Mouse (Mus musculus): ENCODE measurements around the gene Cela3a.

DNA sequence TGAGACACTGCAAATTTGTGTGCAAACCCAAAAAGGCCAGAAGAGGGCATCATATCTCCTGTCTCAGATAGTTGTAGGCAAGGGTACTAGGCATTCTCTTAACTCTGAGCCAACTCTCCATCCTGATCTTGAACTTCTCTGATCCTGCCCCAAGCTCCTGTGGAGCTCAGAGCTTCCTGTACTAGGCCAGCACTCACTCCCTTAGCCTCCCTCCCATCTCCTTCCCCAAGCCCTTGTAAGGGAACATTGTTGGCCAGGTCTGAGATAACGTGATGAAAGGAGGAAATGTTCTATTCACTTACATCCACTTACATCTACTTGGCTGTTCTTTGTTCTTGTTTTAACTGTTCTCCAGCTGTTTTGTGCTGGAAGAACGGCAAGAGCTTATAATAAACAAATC, 32.8 kb downstream of the Cela3a start:
- TF ChIP-seq POLR2A (IDR thresholded peaks at IDR 0.05; ENCODE audit: low read depth, low read length) (no peak), CTCF (IDR thresholded peaks at IDR 0.05; ENCODE audit: extremely low read depth, insufficient read length, insufficient replicate concordance, low read depth, low read length) (no peak)
